Mouse (Mus musculus): ENCODE data around the gene Snrk.
A peak's percentile ranks its signal among the peaks of the same experiment; 100 is the strongest.

Snrk gene

GRCm38 (mm10) chr9:122184329-122184728, 67.3 kb downstream of the Snrk start:
- DNase-seq (ENCODE audit: low spot score): no peak

- DNase-seq (ENCODE audit: low spot score): peak; percentile 73
Observed at GRCm38 (mm10) chr9:122185061-122185460, 68.0 kb downstream of the Snrk start.

GRCm38 (mm10) chr9:122185953-122186352, 68.9 kb downstream of the Snrk start:
- DNase-seq (ENCODE audit: low spot score): no peak

GRCm38 (mm10) chr9:122186643-122187226, 69.7 kb downstream of the Snrk start:
- no peak for DNase-seq (ENCODE audit: low spot score)

- no peak for DNase-seq (ENCODE audit: low spot score)
Observed at GRCm38 (mm10) chr9:122187451-122187921, 70.4 kb downstream of the Snrk start.

GRCm38 (mm10) chr9:122188724-122189123, 71.7 kb downstream of the Snrk start:
- DNase-seq (ENCODE audit: low spot score): no peak

GRCm38 (mm10) chr9:122193361-122193760, 76.3 kb downstream of the Snrk start:
- no peak for DNase-seq (ENCODE audit: low spot score)

- DNase-seq (ENCODE audit: low spot score): no peak
Observed at GRCm38 (mm10) chr9:122193823-122194222, 76.8 kb downstream of the Snrk start.

- DNase-seq (ENCODE audit: low spot score): no peak
Observed at GRCm38 (mm10) chr9:122195042-122195682, 78.1 kb downstream of the Snrk start.

- DNase-seq (ENCODE audit: low spot score): no peak
Observed at GRCm38 (mm10) chr9:122197021-122197420, 80.0 kb downstream of the Snrk start.

GRCm38 (mm10) chr9:122198621-122199020, 81.6 kb downstream of the Snrk start:
- DNase-seq (ENCODE audit: low spot score): no peak

- DNase-seq (ENCODE audit: low spot score): peak; percentile 52
Observed at GRCm38 (mm10) chr9:122199253-122199652, 82.2 kb downstream of the Snrk start.

- DNase-seq (ENCODE audit: low spot score): no peak
Observed at GRCm38 (mm10) chr9:122204508-122204907, 87.4 kb downstream of the Snrk start.

GRCm38 (mm10) chr9:122205543-122206200, 88.6 kb downstream of the Snrk start:
- peak; percentile 36 for DNase-seq (ENCODE audit: low spot score)

- no peak for DNase-seq (ENCODE audit: low spot score)
Observed at GRCm38 (mm10) chr9:122208311-122208710, 91.2 kb downstream of the Snrk start.

- DNase-seq (ENCODE audit: low spot score): no peak
Observed at GRCm38 (mm10) chr9:122215118-122215517, 98.1 kb downstream of the Snrk start.

- DNase-seq (ENCODE audit: low spot score): no peak
Observed at GRCm38 (mm10) chr9:122216945-122217529, 100.0 kb downstream of the Snrk start.

All from ovary, postnatal 14 days (tissue).